Mouse (Mus musculus): Measurements from ENCODE around the gene Gm5039.
"Not testable (repeated sequence)": the region's sequence is repeated elsewhere in the genome, so short reads cannot be mapped to it uniquely, and the experiment has no call there.

GRCm38 (mm10) chr12:88285224-88285623 is 38.6 kb downstream of the Gm5039 start:
- TF ChIP-seq CTCF (IDR thresholded peaks at IDR 0.05; ENCODE audit: low read depth, low read length); POLR2A (IDR thresholded peaks at IDR 0.05; ENCODE audit: borderline replicate concordance, low read depth, low read length): not testable (repeated sequence)
